Mouse (Mus musculus) heart, adult 11 months (tissue): ENCODE data around the gene 4930523C07Rik.
A peak's percentile ranks its signal among the peaks of the same experiment; 100 is the strongest.

ENCODE experiments used
- DNase-seq: peaks from one replicate; pipeline ENCODE4 v3.0.0; 2022

4930523C07Rik gene

DNA sequence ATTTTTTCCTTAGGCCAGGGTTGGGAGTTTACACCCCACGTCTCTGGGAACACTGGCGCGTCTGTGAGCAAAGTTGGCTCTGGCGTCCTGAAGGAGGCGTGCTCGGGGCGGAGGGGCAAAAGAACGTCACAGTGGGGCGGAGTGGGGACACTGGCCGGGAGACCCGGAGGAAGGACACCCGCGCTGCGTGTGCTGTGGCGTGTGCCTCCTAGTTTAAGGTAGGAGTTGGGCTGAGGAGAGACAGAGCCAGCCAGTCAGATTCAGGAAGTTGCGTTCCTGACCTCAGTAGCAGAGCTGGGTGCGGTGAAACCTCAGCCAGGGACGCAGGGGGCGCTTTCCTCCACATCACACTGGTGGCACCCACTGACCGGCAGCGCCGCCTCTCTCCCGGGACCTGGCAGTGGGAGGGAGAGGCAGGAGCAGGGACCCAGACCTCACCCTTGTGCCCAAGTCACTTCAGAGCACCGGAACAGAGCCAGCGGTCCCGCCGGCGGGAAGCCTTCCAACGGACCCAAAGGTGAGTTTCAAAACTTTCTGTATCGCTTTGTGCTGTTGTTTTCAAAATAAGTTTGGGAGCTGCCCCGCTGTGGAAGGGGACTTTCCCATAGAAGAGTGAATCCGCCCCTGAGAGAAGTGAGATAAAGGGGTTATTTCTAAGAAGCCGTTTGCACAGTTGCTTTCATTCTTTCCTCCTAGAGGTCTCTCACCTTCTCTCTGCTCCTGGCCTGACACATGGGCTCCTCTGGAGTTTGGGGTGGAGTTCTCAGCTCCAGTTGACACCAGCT is at the start of gene 4930523C07Rik:
TSS of gene 4930523C07Rik (plus strand) at position 146 of the 785 bp plus-strand sequence.
- DNase-seq, result peak; percentile 99

DNA sequence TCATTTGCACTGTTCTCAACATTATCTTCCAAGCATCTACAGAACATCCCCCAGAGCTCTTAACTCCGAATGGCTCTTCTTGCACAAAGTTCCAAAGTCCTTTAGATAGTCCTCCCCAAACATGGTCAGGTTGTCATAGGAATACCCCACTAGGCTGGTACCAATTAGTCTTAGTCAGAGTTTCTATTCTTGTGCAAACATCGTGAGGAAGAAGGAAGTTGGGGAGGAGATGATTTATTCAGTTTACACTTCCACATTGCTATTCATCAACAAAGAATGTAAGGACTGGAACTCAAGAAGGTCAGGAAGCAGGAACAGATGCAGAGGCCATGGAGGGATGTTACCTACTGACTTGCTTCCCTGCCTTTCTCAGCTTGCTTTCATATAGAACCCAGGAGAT is 46.9 kb upstream of the 4930523C07Rik start:
- DNase-seq, result peak; percentile 10

DNA sequence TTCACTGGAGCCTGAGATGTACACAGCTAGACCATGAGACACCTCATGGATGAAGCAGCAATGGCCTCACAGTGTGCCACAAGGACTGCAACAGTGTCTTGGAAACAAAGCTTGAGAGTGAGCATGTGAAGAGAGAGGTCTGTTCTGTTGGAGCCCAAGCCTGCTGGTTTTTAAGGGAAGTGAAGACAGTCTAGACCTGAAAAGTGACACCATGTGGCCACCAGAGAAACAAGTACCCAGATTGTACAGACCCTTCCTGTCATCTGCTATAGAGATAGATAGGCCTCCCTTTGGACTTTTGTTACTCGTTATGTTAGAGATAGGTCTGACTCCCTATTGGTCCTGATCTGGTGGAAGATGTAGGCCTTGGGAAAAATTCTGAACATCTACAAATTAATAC is 45.8 kb upstream of the 4930523C07Rik start:
- peak; percentile 65 for DNase-seq

DNA sequence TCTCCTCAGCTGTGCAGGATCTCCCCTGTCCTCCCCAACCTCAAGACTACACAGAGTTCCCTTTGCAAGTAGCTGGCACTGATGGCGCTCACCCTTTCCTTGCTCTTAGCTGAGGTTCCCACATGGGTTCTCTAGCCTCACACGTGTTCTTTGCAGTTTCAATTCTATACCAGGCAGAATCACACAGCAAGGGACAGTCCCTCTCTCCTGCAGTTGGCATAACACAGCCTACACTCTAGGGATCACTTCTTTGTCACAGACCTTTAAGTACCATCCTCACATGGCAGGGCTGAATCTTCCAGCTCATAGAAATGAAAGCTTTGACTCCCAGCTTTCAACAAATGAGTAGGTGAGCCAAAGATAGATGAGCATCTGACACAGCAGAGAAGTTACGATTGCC is 45.0 kb upstream of the 4930523C07Rik start:
- DNase-seq, result peak; percentile 56

GRCm38 (mm10) chr1:160005319-160005718 is 38.9 kb upstream of the 4930523C07Rik start:
- peak; percentile 93 for DNase-seq

DNA sequence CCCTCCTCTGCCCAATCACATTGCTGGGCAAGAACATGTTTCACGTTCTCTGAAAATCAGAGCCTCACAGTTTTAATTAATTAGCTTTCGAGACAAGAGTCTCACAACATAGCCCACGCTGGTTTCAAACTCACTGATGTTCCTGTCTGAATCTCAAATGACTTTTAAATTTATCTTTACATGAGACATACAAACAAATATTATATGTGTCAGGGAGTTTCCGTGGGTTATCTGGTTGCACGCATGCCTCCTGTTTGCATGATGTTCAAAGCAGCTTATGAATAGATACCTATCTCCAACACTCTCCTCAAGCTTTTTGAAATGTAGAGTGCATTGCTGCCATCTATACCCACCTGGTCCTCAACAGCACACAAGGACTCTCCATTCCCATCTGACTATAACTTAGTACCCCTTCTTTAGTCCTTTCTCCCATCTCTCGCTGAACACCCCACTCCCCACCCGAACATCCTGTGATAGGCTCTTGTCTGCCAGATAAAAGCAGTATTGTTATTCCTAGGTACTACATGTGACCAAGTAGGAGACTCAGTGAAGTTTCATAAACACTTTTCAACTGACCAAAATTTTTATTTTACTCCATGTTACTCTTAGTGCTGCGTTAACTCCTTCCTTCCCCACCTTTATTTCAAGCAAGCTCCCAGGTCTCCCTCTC is 37.1 kb upstream of the 4930523C07Rik start:
- peak; percentile 5 for DNase-seq

- no peak for DNase-seq
These were observed 31.1 kb upstream of the 4930523C07Rik start for GRCm38 (mm10) chr1:160013042-160013441.

GRCm38 (mm10) chr1:160024339-160024980 is 19.7 kb upstream of the 4930523C07Rik start:
- DNase-seq, result peak; percentile 86

GRCm38 (mm10) chr1:160025146-160025894 is 18.9 kb upstream of the 4930523C07Rik start:
- peak; percentile 89 for DNase-seq

DNA sequence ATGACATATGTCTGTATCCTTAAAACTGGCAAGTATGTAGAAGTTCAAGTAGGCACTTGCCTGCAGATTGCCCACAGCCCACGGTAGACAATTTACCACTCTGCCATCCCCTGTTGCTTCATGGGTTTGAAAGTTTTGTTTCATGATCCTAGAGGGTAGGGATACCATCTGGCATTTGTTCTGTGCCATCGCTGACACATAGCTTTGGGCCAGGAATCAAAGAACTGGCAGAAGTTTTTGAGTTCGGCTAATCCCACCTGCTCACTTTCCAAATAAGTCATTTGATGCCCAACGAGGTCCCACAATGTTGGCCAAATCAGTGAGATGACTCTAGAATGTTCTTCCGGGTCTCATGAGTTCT is 18.3 kb upstream of the 4930523C07Rik start:
- DNase-seq, result peak; percentile 48

GRCm38 (mm10) chr1:160027939-160028338 is 16.2 kb upstream of the 4930523C07Rik start:
- DNase-seq, result peak; percentile 62

GRCm38 (mm10) chr1:160033948-160034598 is 10.1 kb upstream of the 4930523C07Rik start:
- peak; percentile 67 for DNase-seq

DNA sequence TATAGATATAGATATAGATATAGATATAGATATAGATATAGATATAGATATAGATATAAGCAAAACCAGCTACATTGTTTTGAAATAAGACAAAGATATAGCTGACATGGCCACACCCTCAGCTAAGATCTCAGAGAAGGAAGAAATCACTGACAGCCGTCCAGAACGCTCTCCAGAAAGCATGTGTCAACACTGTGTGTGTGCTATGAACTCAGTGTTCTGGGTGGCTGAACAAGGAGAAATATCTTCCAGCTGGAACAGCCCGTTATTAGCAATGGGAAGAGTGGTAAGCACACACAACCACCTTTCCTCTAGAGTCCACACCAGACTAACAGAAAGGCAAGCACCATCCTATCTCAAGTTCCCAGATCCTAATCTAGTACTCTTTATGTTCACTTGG is 8.6 kb upstream of the 4930523C07Rik start:
- DNase-seq, result peak; percentile 94

DNA sequence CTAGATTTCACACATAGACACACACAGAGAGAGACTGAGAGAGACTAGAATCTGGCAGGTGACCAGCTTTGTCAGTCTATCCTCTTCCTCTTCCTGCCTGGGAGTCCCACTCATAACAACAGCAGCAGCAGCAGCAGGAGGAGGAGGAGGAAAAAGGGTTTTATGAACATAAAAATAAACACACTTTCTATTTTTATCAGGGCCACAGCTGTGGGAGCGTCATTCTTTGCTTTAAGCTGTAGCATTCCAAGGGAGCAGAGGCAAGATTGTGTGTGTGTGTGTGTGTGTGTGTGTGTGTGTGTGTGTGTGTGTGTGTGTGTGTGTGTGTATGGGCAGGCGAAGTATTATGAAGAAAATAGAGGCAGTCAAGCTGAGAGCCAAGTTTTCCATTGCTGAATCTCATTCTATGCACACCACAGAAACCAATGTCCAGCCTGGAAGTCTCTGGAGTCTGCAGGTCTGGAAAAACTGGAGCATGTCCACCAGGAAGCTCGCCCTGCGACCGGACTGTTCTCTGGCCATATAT is 7.1 kb upstream of the 4930523C07Rik start:
- DNase-seq, result peak; percentile 98

DNA sequence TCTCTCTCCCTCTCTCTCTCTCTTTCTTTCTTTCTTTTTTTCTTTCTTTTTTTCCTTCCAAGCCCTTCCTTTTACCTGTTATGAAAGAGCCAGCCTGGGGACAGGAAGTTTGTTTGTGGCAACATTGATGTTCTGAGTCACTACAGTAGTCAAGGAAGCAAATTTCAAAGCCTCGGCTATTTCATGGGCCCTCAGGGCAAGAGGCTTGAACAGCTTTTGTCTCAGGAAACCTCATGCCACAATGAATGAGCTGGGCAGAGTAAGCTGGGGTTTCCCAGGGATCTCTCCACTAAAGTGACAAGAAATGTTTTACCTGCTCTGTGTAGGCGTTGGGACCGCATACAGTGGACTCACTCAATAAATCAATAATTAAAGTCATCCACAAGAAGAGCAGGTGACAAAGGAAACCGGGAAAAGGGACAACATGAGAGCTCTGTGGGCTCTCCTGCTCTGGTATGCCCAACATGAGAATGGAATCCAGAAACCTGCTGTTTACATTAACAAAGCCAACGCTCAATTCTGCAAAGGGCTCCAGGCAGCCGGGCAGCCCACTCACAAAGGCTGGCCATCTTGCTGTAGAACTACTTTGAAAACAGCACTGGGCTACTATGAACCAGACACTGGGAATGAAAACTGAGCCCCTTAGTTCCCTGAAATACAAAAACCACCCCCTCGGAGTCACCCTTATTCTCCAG is 4.1 kb upstream of the 4930523C07Rik start:
- DNase-seq, result peak; percentile 74

DNA sequence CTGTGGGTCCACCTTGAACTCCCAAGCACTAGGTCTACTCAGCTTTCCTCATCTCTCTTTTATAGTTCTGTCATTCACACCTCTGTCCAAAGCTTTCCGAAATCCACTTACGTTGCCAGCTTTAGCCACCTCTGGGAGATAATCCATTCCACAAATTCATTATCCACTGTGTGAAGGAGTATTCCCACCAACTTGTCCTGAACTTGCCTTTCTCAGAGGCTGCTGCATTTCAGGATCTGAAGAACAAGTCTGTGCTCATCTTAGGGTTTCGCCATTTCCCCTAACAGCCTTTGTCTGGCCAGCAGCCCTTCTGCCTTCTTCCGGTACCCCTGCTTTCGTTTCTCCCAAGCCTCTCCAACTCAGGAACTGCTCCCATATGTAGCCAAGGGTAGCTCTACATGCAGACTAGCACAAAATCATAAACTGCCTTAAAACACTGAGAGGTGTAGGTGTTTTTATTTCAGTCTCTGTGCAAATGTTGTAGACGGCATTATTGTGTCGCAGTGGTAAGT is 2.9 kb upstream of the 4930523C07Rik start:
- DNase-seq, result peak; percentile 79

DNA sequence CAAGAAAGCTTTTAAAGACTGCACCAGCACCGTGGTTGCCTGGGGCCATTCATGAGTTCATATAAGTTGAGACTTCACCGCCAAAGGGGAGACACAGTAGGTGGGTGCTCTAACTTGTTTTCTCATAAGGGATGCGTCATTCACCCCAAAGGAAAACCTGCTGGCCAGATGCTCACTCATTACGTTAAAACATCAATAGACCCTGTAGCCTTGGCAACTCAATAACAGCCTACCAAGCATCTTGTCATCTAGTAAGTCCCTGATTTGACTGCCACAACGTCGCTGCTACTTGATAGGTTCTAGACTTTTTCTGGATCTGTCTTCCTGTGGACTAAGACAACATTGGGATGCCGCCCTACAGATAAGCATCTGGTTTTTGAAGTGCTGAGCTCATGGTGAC is 1.8 kb upstream of the 4930523C07Rik start:
- DNase-seq, result peak; percentile 85

DNA sequence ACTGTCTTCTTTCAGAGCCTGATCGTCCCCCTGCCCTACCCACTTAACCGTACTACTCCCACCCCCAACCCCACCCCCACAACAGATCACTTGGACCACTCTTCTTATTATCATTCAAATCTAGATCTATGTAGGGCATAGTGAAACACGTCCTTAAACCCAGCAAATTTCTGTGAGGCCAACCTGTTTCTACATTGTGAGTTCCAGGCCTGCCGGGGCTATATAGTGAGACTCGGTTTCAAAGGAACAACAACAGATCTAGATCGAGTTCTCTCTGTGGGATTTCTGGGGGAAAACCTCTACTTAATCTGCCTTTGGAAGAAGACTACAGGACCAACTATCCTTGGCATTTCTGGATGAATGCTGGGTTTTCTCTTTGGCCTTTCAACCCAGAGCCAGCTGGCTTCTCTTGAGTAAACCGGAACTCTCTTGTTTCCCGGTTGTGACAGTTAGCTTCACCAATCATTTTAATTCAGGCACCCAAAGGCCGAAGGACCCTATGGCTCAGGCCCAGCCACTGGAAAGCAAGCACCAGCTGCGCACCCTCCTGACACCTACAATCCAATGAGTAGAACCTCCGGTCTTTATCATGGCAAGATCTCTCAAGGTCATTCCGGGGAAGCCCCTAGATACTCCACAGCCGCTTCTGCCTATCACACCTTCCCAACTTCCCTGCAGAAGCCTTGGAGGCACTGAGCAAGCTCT is 759 bp upstream of the 4930523C07Rik start:
- peak; percentile 91 for DNase-seq

- DNase-seq, result peak; percentile 95
These were observed 1.0 kb downstream of the 4930523C07Rik start for GRCm38 (mm10) chr1:160045056-160045715.

DNA sequence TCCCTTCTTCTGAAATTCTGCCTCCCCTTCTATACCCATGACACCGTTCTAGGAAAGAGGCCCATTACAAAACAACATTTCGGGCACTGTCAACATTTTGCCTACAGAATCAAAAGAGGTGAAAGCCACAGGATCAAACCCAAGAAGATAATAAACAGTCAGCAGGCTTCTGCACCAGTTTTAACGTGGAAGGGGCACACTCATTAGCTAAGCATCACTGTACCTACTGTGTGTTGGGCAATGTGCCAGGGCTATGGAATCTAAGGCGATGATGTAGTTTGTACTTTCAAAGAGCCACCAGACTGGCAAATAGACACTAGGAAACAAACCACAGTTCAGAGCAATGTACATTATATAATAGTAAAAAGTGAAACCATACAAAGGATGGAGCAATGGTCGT is 1.8 kb downstream of the 4930523C07Rik start:
- peak; percentile 81 for DNase-seq
